ENCODE assay signal across 9 mouse cellular contexts in the genomic region with DNA sequence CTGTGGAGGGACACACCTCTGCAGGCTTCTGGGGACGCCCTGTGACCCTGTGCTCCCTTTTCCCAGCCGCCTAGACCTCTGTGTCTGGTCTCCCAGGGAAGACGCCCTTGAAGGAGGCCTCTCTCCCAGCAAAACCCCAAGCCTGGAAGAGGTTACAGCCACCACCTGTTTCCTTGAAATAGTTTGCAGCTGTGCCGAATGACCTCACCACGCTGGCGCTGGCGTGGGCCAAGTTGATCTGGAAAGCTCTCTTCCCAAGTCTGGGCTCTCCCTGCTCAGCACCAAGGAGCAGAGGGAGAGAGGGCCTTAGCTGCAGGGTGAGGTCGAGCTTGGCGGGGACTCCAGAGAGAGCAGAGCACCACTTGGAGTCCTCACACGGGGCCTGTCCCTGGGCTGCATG. TPM values are rescaled to one million over a fixed set of nuclear protein-coding genes. Genes with fewer than 3 reads are reported as not detected.
DNase-seq lines count a peak whose midpoint lies in the region; ATAC-seq and TF ChIP-seq lines count a peak whose summit lies in the region.
"Had no signal": no experiment of that assay in that cellular context is flagged by ENCODE, and none has a peak within 500 bp of the region (broad histone marks: within the 10 kb centered on the region; RNA-seq: fewer than 3 reads in every experiment).

No protein-coding gene starts in this region.

- WGBS in lung, postnatal 0 days = 22% methylated on average over 10 of the region's 10 CpGs

- H3K4me3 ChIP-seq in lung, postnatal 0 days (ENCODE audit: low read depth, low read length) = no peak overlapping the region
- H3K4me3 ChIP-seq: hindbrain, embryonic 15.5 days had no signal

- peak; percentile 60; the same call in 1 of the 2 replicates for ATAC-seq in lung, postnatal 0 days
- ATAC-seq in megakaryocyte-erythroid progenitor cell, adult 5-6 weeks (replicated peaks; ENCODE audit: low FRiP score, low TSS enrichment, poor library complexity, severe bottlenecking) = no peak
- no peak for ATAC-seq in erythroid progenitor cell, adult 5-6 weeks (replicated peaks; ENCODE audit: low FRiP score, poor library complexity, severe bottlenecking)

- H3K27ac ChIP-seq in lung, postnatal 0 days (ENCODE audit: low read length) = no peak overlapping the region
- H3K27ac ChIP-seq: hindbrain, embryonic 15.5 days had no signal

- H3K27me3 ChIP-seq in lung, postnatal 0 days (replicated peaks; ENCODE audit: insufficient read depth, low read length) = no peaks in the 10 kb centered on the region
- H3K27me3 ChIP-seq: hindbrain, embryonic 15.5 days had no signal

- H3K4me2 ChIP-seq in lung, postnatal 0 days (replicated peaks; ENCODE audit: low read depth, low read length) = no peak overlapping the region
- H3K4me2 ChIP-seq: hindbrain, embryonic 15.5 days had no signal

- DNase-seq in 3134 (ENCODE audit: extremely low read depth, insufficient read length, low spot score) (peak; percentile 47), 3T3-L1 (ENCODE audit: low read depth, low spot score) (peak; percentile 23)
- peak; percentile 79 to 90 for DNase-seq in gastrocnemius, postnatal 4 days (ENCODE audit: low spot score in 2 of 2)
- peak; percentile 25 for DNase-seq in lung, postnatal 0 days (ENCODE audit: low spot score)
- no peak for DNase-seq in spleen, postnatal 36 days (ENCODE audit: low spot score in 2 of 2)
- DNase-seq: thymus, adult 2 months had no signal

- no peak overlapping the region for H3K9ac ChIP-seq in lung, postnatal 0 days (replicated peaks; ENCODE audit: low read depth)
- H3K9ac ChIP-seq: hindbrain, embryonic 15.5 days had no signal

- no peaks in the 10 kb centered on the region for H3K4me1 ChIP-seq in lung, postnatal 0 days (ENCODE audit: insufficient read depth, low read depth, low read length)
- H3K4me1 ChIP-seq: hindbrain, embryonic 15.5 days had no signal

- no peak for TF ChIP-seq CTCF in lung, postnatal 0 days (IDR thresholded peaks at IDR 0.05)

- no peaks in the 10 kb centered on the region for H3K36me3 ChIP-seq in lung, postnatal 0 days (ENCODE audit: insufficient read depth, low read length)
- H3K36me3 ChIP-seq: hindbrain, embryonic 15.5 days had no signal

- no peaks in the 10 kb centered on the region for H3K9me3 ChIP-seq in lung, postnatal 0 days (ENCODE audit: low read length)
- H3K9me3 ChIP-seq: hindbrain, embryonic 15.5 days had no signal

- TF ChIP-seq EP300 in lung, postnatal 0 days (IDR thresholded peaks at IDR 0.05) = no peak

RNA-seq across cellular contexts. Expression of a gene that starts 1.8 kb away (rescaled TPM):
- 10 to 100 TPM; 56.7 to 69.9 TPM for total RNA-seq in gastrocnemius, postnatal 4 days (2021)
- polyA plus RNA-seq in lung, postnatal 0 days (2015; fragmentation: Nextera tagmentation; extraction: Ambion mirVana) = 6.2 and 6.8 TPM in 2 replicates
- 5.3 and 10.7 TPM in 2 replicates for total RNA-seq in megakaryocyte-erythroid progenitor cell, adult 5-6 weeks (2014; fragmentation: Nextera tagmentation)
- 0.53 and 2.7 TPM in 2 replicates for total RNA-seq in megakaryocyte-erythroid progenitor cell, adult 5-6 weeks (2017)
- total RNA-seq in erythroid progenitor cell, adult 5-6 weeks (2015; ENCODE audit: low replicate concordance) = 0.84 TPM in 1 of 2 replicates, not detected in the other
- 0.90 and 1.1 TPM in 2 replicates for total RNA-seq in erythroid progenitor cell, adult 5-6 weeks (2017; ENCODE audit: low replicate concordance)

Comparison
In these comparisons a context has a peak if more than half of its experiments do, and no peak if none do; other contexts are left out.
1. DNase-seq: peak in 3134 (single experiment), 3T3-L1 (single experiment), gastrocnemius, postnatal 4 days (2 of 2) and lung, postnatal 0 days (single experiment); none in spleen, postnatal 36 days (0 of 2).
2. RNA of a gene that starts 1.8 kb away (total RNA-seq): 56.7 to 69.9 TPM in gastrocnemius, postnatal 4 days; 0.53 to 10.7 TPM in megakaryocyte-erythroid progenitor cell, adult 5-6 weeks and 0.84 to 1.1 TPM in erythroid progenitor cell, adult 5-6 weeks; every median in the first group is over 4 times any median in the second.